Comparison of ENCODE assay signal across 21 mouse cellular contexts in the genomic region with DNA sequence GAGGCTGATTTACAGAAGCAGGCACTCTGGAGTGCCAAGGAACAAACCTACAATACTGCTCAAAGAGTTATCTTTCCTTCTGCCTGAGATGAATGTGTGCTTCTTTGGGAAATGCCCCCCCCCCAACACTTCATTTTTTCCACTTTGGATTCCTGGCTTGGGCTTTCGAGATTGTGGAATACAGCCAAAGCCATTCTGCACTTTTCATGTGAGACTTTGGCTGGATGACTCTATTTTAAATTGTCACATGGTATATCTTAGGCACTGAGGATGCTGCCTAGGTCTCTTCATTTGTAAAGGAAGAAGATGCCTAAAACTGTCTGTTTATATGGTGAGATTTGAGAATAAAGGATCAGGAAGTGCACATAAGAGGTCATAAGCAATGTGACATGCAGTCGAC.
DNase-seq lines count a peak whose midpoint lies in the region; ATAC-seq and TF ChIP-seq lines count a peak whose summit lies in the region.
"Had no signal": no experiment of that assay in that cellular context is flagged by ENCODE, and none has a peak within 500 bp of the region (broad histone marks: within the 10 kb centered on the region; RNA-seq: fewer than 3 reads in every experiment).

No protein-coding gene starts in this region.

- peak; percentile 41 for DNase-seq in forebrain, embryonic 14.5 days (ENCODE audit: low spot score)
- DNase-seq in hindbrain, postnatal 0 days (ENCODE audit: low spot score) = peak; percentile 11
- no peak for DNase-seq in hindbrain, embryonic 11.5 days (ENCODE audit: low spot score)
- DNase-seq in lung, postnatal 10 days = peak; percentile 2
- no peak for DNase-seq in lung, postnatal 4 days
- DNase-seq in heart, postnatal 14 days = no peak
- DNase-seq: adrenal gland, postnatal 10 days; B cell, adult 2 months; cerebellum, adult 18-20 months; cerebellum, adult 9-11 months; cerebellum, postnatal 36 days; gastrocnemius, postnatal 14 days; heart, adult 2 months had no signal

- intact Hi-C loops in heart, postnatal 14 days (cut with DNase I) = no loop called here

- H3K9me3 ChIP-seq in forebrain, embryonic 14.5 days (replicated peaks; ENCODE audit: control insufficient read depth, low read length) = no peaks in the 10 kb centered on the region
- H3K9me3 ChIP-seq in forebrain, embryonic 13.5 days (replicated peaks) = no peaks in the 10 kb centered on the region
- no peaks in the 10 kb centered on the region for H3K9me3 ChIP-seq in hindbrain, postnatal 0 days (ENCODE audit: low read length)
- H3K9me3 ChIP-seq in hindbrain, embryonic 11.5 days (ENCODE audit: control insufficient read depth, low read length) = no peaks in the 10 kb centered on the region
- H3K9me3 ChIP-seq: embryonic facial prominence, embryonic 13.5 days; heart, embryonic 15.5 days; hindbrain, embryonic 10.5 days; hindbrain, embryonic 15.5 days had no signal

- H3K27ac ChIP-seq in forebrain, embryonic 14.5 days (ENCODE audit: low read depth, low read length) = no peak overlapping the region
- H3K27ac ChIP-seq in forebrain, embryonic 13.5 days = no peak overlapping the region
- H3K27ac ChIP-seq in hindbrain, postnatal 0 days = no peak overlapping the region
- no peak overlapping the region for H3K27ac ChIP-seq in hindbrain, embryonic 11.5 days (ENCODE audit: low read depth, low read length)
- H3K27ac ChIP-seq: embryonic facial prominence, embryonic 13.5 days; heart, adult 2 months; heart, embryonic 15.5 days; hindbrain, embryonic 10.5 days; hindbrain, embryonic 15.5 days had no signal

- H3K36me3 ChIP-seq in forebrain, embryonic 14.5 days (ENCODE audit: control insufficient read depth, insufficient read depth, low read length) = no peaks in the 10 kb centered on the region
- H3K36me3 ChIP-seq in forebrain, embryonic 13.5 days (ENCODE audit: poor library complexity, severe bottlenecking) = no peaks in the 10 kb centered on the region
- no peaks in the 10 kb centered on the region for H3K36me3 ChIP-seq in hindbrain, postnatal 0 days (ENCODE audit: insufficient read depth, low read length)
- no peaks in the 10 kb centered on the region for H3K36me3 ChIP-seq in hindbrain, embryonic 11.5 days (ENCODE audit: control insufficient read depth, insufficient read depth, low read length)
- H3K36me3 ChIP-seq: embryonic facial prominence, embryonic 13.5 days; heart, embryonic 15.5 days; hindbrain, embryonic 10.5 days; hindbrain, embryonic 15.5 days had no signal

- no peaks in the 10 kb centered on the region for H3K4me1 ChIP-seq in forebrain, embryonic 14.5 days (ENCODE audit: control insufficient read depth, insufficient read depth, low read length)
- H3K4me1 ChIP-seq in forebrain, embryonic 13.5 days = no peaks in the 10 kb centered on the region
- H3K4me1 ChIP-seq in hindbrain, postnatal 0 days (ENCODE audit: insufficient read depth, low read length) = no peaks in the 10 kb centered on the region
- H3K4me1 ChIP-seq in hindbrain, embryonic 11.5 days (replicated peaks; ENCODE audit: control insufficient read depth, insufficient read depth, low read length) = no peaks in the 10 kb centered on the region
- H3K4me1 ChIP-seq: embryonic facial prominence, embryonic 13.5 days; heart, embryonic 15.5 days; hindbrain, embryonic 10.5 days; hindbrain, embryonic 15.5 days had no signal

- H3K27me3 ChIP-seq in forebrain, embryonic 14.5 days (replicated peaks; ENCODE audit: control insufficient read depth, insufficient read depth, low read length) = no peaks in the 10 kb centered on the region
- no peaks in the 10 kb centered on the region for H3K27me3 ChIP-seq in forebrain, embryonic 13.5 days
- no peaks in the 10 kb centered on the region for H3K27me3 ChIP-seq in hindbrain, postnatal 0 days (ENCODE audit: insufficient read depth, low read length)
- no peaks in the 10 kb centered on the region for H3K27me3 ChIP-seq in hindbrain, embryonic 11.5 days (ENCODE audit: control insufficient read depth, insufficient read depth, low read length)
- H3K27me3 ChIP-seq: embryonic facial prominence, embryonic 13.5 days; heart, embryonic 15.5 days; hindbrain, embryonic 15.5 days had no signal

- no peak overlapping the region for H3K4me3 ChIP-seq in forebrain, embryonic 14.5 days (ENCODE audit: low read depth, low read length)
- H3K4me3 ChIP-seq in forebrain, embryonic 13.5 days = no peak overlapping the region
- no peak overlapping the region for H3K4me3 ChIP-seq in hindbrain, postnatal 0 days (ENCODE audit: low read length)
- H3K4me3 ChIP-seq in hindbrain, embryonic 11.5 days (ENCODE audit: low read depth, low read length) = no peak overlapping the region
- H3K4me3 ChIP-seq: embryonic facial prominence, embryonic 13.5 days; heart, adult 2 months; heart, embryonic 15.5 days; hindbrain, embryonic 10.5 days; hindbrain, embryonic 15.5 days had no signal

- WGBS in forebrain, embryonic 14.5 days = 78% methylated on average over 2 of the region's 2 CpGs
- WGBS in forebrain, embryonic 13.5 days = 83% methylated on average over 2 of the region's 2 CpGs
- 51% methylated on average over 2 of the region's 2 CpGs for WGBS in hindbrain, postnatal 0 days
- WGBS in hindbrain, embryonic 11.5 days = 90% methylated on average over 2 of the region's 2 CpGs

- H3K9ac ChIP-seq in forebrain, embryonic 14.5 days (ENCODE audit: low read length) = no peak overlapping the region
- H3K9ac ChIP-seq in forebrain, embryonic 13.5 days = no peak overlapping the region
- H3K9ac ChIP-seq in hindbrain, postnatal 0 days (replicated peaks; ENCODE audit: low read length) = no peak overlapping the region
- no peak overlapping the region for H3K9ac ChIP-seq in hindbrain, embryonic 11.5 days (ENCODE audit: low read depth, low read length)
- H3K9ac ChIP-seq: embryonic facial prominence, embryonic 13.5 days; heart, embryonic 15.5 days; hindbrain, embryonic 15.5 days had no signal

- H3K4me2 ChIP-seq in forebrain, embryonic 14.5 days (ENCODE audit: low read length) = no peak overlapping the region
- H3K4me2 ChIP-seq in forebrain, embryonic 13.5 days = no peak overlapping the region
- H3K4me2 ChIP-seq in hindbrain, postnatal 0 days (ENCODE audit: low read depth, low read length) = no peak overlapping the region
- no peak overlapping the region for H3K4me2 ChIP-seq in hindbrain, embryonic 11.5 days (replicated peaks; ENCODE audit: low read depth, low read length)
- H3K4me2 ChIP-seq: embryonic facial prominence, embryonic 13.5 days; heart, embryonic 11.5 days; heart, embryonic 15.5 days; hindbrain, embryonic 15.5 days had no signal

- no peak for ATAC-seq in forebrain, embryonic 14.5 days
- no peak for ATAC-seq in forebrain, embryonic 13.5 days
- ATAC-seq in hindbrain, postnatal 0 days = no peak
- no peak for ATAC-seq in hindbrain, embryonic 11.5 days (ENCODE audit: low FRiP score)
- ATAC-seq: inflammation-experienced regulatory T-cells, adult 6 months; intestine, postnatal 0 days had no signal

- no peak for TF ChIP-seq CTCF in hindbrain, postnatal 0 days (IDR thresholded peaks at IDR 0.05; ENCODE audit: low read depth)

Comparison
In these comparisons a context has a peak if more than half of its experiments do, and no peak if none do; other contexts are left out.
1. DNase-seq: peak in forebrain, embryonic 14.5 days (single experiment), hindbrain, postnatal 0 days (single experiment) and lung, postnatal 10 days (single experiment); none in hindbrain, embryonic 11.5 days (single experiment), lung, postnatal 4 days (0 of 2) and heart, postnatal 14 days (0 of 2).